Mouse (Mus musculus) cerebellum, adult 2 months (tissue): ENCODE results near the gene Cmc2. TPM values are rescaled to one million over a fixed set of nuclear protein-coding genes. Genes with fewer than 3 reads are reported as not detected.
A peak's percentile ranks its signal among the peaks of the same experiment; 100 is the strongest.

Experiments
- DNase-seq, 2 experiments: peaks; one replicate each; pipeline ENCODE4 v3.0.0; 2021
- H3K27ac ChIP-seq: fragments of 200-500 bp; 2 replicates; pipeline ENCODE4 v1.5.1; 2012; ENCODE audit warnings: low read length, control low read depth, inconsistent platforms; ENCODE audit not compliant: insufficient read depth
- H3K27me3 ChIP-seq: fragments of 200-500 bp; 2 replicates; pipeline ENCODE4 v1.6.1; 2012; ENCODE audit warnings: inconsistent platforms, mild to moderate bottlenecking, low read length, moderate library complexity; ENCODE audit not compliant: control insufficient read depth, insufficient read depth
- H3K4me1 ChIP-seq: fragments of 200-500 bp; 2 replicates; pipeline ENCODE4 v1.6.1; 2011; ENCODE audit warnings: low read length; ENCODE audit not compliant: control insufficient read depth, insufficient read depth
- H3K4me3 ChIP-seq: fragments of 200-500 bp; replicated peaks from 2 replicates; pipeline ENCODE3; 2011; ENCODE audit warnings: mild to moderate bottlenecking, low read depth, low read length, control low read depth; ENCODE audit not compliant: insufficient read depth
- CTCF ChIP-seq: fragments of 200-500 bp; IDR thresholded peaks from 2 replicates; pipeline ENCODE4 v1.5.1; 2011; ENCODE audit warnings: low read depth, mild to moderate bottlenecking, control low read depth, low read length, moderate library complexity, borderline replicate concordance; ENCODE audit not compliant: insufficient read depth
- POLR2A ChIP-seq: fragments of 200-500 bp; IDR thresholded peaks from 2 replicates; pipeline ENCODE4 v1.6.1; 2011; ENCODE audit warnings: low read length, control low read depth, borderline replicate concordance; ENCODE audit not compliant: insufficient read depth
- whole genome bisulfite sequencing: fragments of 180-500 bp; shearing (Covaris S2); methylation state at CpG from one replicate; pipeline ENCODE4 v1.1.7; 2018; 5-methylcytosine and 5-hydroxymethylcytosine counted together
- polyA plus RNA-seq: library from polyadenylated mRNA; depleted of rRNA; stranded (reverse); fragments of >200 nt; gene quantifications from 2 replicates; pipeline ENCODE4 v1.2.3, GENCODE M21; 2012

Cmc2 gene
- polyA plus RNA-seq, 1 experiment: 28.2 TPM

DNA sequence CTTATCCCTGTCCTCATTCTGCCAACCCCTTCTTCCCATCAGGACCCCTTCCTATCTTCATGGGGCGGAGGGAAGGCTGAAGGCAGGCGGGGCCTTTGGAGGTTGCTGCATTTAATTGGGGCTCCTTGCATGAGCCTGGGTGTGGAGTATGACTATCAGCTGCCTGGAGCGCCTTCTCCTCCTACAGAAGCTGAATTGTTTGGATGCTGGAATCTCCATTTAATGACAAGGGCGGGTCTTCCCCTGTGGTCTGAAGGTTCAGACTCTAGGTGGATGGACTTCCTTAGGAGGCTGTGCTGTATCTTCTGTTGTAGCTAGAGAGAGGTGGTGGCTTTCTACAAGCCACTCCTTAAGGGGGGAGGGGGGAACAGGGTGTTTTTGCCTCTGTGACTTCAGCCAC, 13.7 kb upstream of the Cmc2 start:
- no peaks in the 10 kb centered on the region for H3K27me3 ChIP-seq
- no peaks in the 10 kb centered on the region for H3K4me1 ChIP-seq
- TF ChIP-seq CTCF (no peak), POLR2A (no peak)
- over 99% methylated on average over 4 of the region's 4 CpGs for WGBS
- H3K27ac ChIP-seq: no peak overlapping the region
- H3K4me3 ChIP-seq: no peak overlapping the region
- DNase-seq: no peak

- no peak for TF ChIP-seq POLR2A
- TF ChIP-seq CTCF: no peak
- Histone ChIP-seq H3K4me3 (no peak overlapping the region), H3K27me3 (no peaks in the 10 kb centered on the region), H3K27ac (no peak overlapping the region), H3K4me1 (no peaks in the 10 kb centered on the region)
- WGBS: 90% methylated on average over 5 of the region's 5 CpGs
- DNase-seq: no peak
Measured at GRCm38 (mm10) chr8:116928588-116928987, 7.3 kb upstream of the Cmc2 start.

DNA sequence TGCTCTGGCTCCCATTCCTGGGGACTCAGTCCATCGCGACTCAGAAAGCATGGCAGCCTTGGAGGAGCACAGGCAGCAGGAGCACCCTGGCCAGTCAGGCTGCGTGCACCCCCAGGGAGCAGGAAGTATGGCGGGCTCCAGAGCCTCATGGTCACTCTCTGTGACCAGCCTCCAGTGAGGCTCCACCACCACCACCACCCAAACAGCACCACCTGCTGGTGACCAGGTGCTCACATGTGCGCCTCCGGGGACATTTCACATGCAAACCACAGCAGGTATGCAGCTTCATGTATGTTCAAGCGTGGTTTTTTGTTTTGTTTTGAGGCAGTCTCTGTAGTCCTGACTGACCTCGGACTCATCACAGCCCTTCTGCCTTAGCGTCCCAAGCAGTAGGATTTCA, 6.6 kb upstream of the Cmc2 start:
- WGBS: 84% methylated on average over 9 of the region's 9 CpGs
- Histone ChIP-seq H3K27ac (no peak overlapping the region), H3K27me3 (no peaks in the 10 kb centered on the region), H3K4me1 (no peaks in the 10 kb centered on the region), H3K4me3 (no peak overlapping the region)
- no peak for TF ChIP-seq POLR2A
- peak; percentile 40; the same call in 1 of the 2 replicates for TF ChIP-seq CTCF
- DNase-seq: no peak

DNA sequence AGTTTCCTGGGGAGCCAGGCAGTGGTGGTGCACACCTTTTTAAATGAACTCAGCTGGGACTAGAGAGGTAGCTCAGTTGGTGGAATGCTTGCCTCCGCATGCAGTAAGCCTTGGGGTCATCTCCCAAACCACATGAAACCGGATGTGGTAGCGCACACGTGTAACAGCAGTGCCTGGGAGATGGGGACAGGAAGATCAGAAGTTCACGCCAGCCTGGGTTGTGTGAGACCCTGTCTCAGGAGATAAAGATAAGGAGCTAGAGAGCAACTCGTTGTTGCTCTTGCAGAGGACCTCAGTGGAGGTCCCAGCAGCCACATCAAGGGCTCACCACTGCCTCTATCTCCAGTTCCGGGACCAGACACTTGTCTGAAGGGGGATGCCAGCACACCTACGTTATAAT, 2.3 kb upstream of the Cmc2 start:
- Histone ChIP-seq H3K27me3 (no peaks in the 10 kb centered on the region), H3K27ac (no peak overlapping the region), H3K4me3 (no peak overlapping the region), H3K4me1 (peaks cover 2% of the 10 kb centered on the region; the same call in 1 of the 2 replicates)
- no peak for DNase-seq
- TF ChIP-seq CTCF: no peak
- no peak for TF ChIP-seq POLR2A
- WGBS: 93% methylated on average over 8 of the region's 8 CpGs

GRCm38 (mm10) chr8:116922060-116922757, 954 bp upstream of the Cmc2 start:
- H3K4me1 ChIP-seq: peaks cover 2% of the 10 kb centered on the region; the same call in 1 of the 2 replicates
- DNase-seq: no peak
- H3K27me3 ChIP-seq: no peaks in the 10 kb centered on the region
- no peak for TF ChIP-seq POLR2A
- no peak for TF ChIP-seq CTCF
- H3K27ac ChIP-seq: no peak overlapping the region
- 27% methylated on average over 17 of the region's 17 CpGs for WGBS
- peak overlapping the region; percentile 89 for H3K4me3 ChIP-seq

DNA sequence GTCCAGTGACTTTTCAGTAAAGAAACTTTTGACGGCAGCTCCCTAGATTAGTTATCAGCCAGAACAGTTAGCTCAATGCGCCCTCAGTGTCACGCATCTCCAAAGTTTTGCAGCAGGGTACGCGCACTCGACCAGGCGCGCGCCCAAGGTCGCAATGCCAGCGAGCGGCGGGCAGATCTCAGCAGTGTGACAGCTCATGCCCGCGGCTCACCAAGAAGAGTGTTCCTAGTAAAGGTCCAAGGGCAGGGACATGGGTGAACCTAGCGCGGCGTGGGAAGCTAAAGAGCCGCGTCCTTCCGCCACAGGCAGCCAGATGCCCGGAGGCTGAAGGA, 284 bp downstream of the Cmc2 start:
- Histone ChIP-seq H3K4me3 (peak overlapping the region; percentile 89), H3K27me3 (no peaks in the 10 kb centered on the region), H3K4me1 (peaks cover 2% of the 10 kb centered on the region; the same call in 1 of the 2 replicates), H3K27ac (peak overlapping the region; percentile 87)
- DNase-seq: no peak
- under 1% methylated on average over 22 of the region's 22 CpGs for WGBS
- no peak for TF ChIP-seq CTCF

GRCm38 (mm10) chr8:116905836-116906235, 15.4 kb downstream of the Cmc2 start:
- TF ChIP-seq CTCF (no peak), POLR2A (no peak)

GRCm38 (mm10) chr8:116905252-116905651, 16.0 kb downstream of the Cmc2 start:
- TF ChIP-seq POLR2A: no peak
- TF ChIP-seq CTCF: no peak
- Histone ChIP-seq H3K4me1 (no peaks in the 10 kb centered on the region; the same call in 1 of the 2 replicates), H3K27me3 (no peaks in the 10 kb centered on the region), H3K27ac (no peak overlapping the region), H3K4me3 (no peak overlapping the region)
- WGBS: 80% methylated on average over 4 of the region's 4 CpGs
- no peak for DNase-seq

More at GRCm38 (mm10) chr8:116905836-116906235, 15.4 kb downstream of the Cmc2 start:
- Histone ChIP-seq H3K27me3 (no peaks in the 10 kb centered on the region), H3K4me1 (no peaks in the 10 kb centered on the region; the same call in 1 of the 2 replicates), H3K27ac (no peak overlapping the region), H3K4me3 (no peak overlapping the region)
- 98% methylated on average over 4 of the region's 4 CpGs for WGBS
- DNase-seq: no peak
